In the genomic region with DNA sequence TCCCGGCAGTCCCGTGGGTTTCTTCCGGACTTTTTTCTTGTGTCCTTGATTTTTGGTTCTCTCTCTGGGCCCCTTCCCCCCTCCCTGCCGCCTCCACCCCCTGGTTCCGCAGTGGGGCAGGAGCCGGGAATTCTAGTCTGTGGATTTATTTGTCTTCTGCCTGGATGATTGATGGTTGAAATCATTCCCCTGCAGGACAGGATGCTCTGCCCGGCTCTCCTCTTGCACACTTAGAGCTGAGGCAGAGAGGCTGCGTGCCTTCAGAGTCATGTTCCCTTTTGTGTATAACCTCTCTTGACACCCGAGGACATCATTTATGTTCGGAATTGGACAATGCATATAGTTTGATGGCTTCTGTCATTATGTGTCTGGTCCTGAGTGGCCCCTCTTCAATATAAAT, we compare ENCODE assay signal across 15 mouse cellular contexts.
A peak's percentile ranks its signal among the peaks of the same experiment; 100 is the strongest.
DNase-seq lines count a peak whose midpoint lies in the region; ATAC-seq lines count a peak whose summit lies in the region.
"Had no signal": no experiment of that assay in that cellular context is flagged by ENCODE, and none has a peak within 500 bp of the region (broad histone marks: within the 10 kb centered on the region; RNA-seq: fewer than 3 reads in every experiment).

No protein-coding gene starts in this region.

- WGBS in kidney, embryonic 14.5 days = 15% methylated on average over 10 of the region's 10 CpGs
- 48% methylated on average over 10 of the region's 10 CpGs for WGBS in limb, embryonic 11.5 days

- no peak overlapping the region for H3K4me3 ChIP-seq in kidney, embryonic 14.5 days (ENCODE audit: low read length)
- no peak overlapping the region for H3K4me3 ChIP-seq in limb, embryonic 11.5 days (ENCODE audit: low read depth, low read length)

- no peaks in the 10 kb centered on the region for H3K9me3 ChIP-seq in kidney, embryonic 14.5 days (ENCODE audit: control insufficient read depth, low read length)
- no peaks in the 10 kb centered on the region for H3K9me3 ChIP-seq in limb, embryonic 11.5 days (ENCODE audit: control insufficient read depth, low read length)
- H3K9me3 ChIP-seq: embryonic facial prominence, embryonic 13.5 days had no signal

- no peak for DNase-seq in kidney, adult 18-20 months
- DNase-seq in retina, postnatal 1 day = peak; percentile 23
- DNase-seq in retina, embryonic 14.5 days (ENCODE audit: low spot score) = no peak
- DNase-seq in limb, embryonic 11.5 days (ENCODE audit: low spot score) = peak; percentile 22
- peak; percentile 5 for DNase-seq in yolk sac, embryonic 10.5 days (ENCODE audit: low spot score)
- DNase-seq in right cerebral cortex, postnatal 4 days = no peak
- DNase-seq in thymus, postnatal 10 days (ENCODE audit: low spot score in 2 of 2) = no peak
- DNase-seq: cerebellum, adult 9-10 months; gastrocnemius, postnatal 14 days; layer of hippocampus, adult 9-11 months; lung, adult 2 months had no signal

- peak overlapping the region; percentile 67; the same call in 1 of the 2 replicates for H3K4me2 ChIP-seq in kidney, embryonic 14.5 days (replicated peaks; ENCODE audit: low read depth, low read length)
- H3K4me2 ChIP-seq in limb, embryonic 11.5 days (ENCODE audit: low read depth, severe bottlenecking) = no peak overlapping the region

- H3K27me3 ChIP-seq in kidney, embryonic 14.5 days (ENCODE audit: control insufficient read depth, insufficient read depth, low read length) = no peaks in the 10 kb centered on the region; the same call in 1 of the 2 replicates
- H3K27me3 ChIP-seq in limb, embryonic 11.5 days (ENCODE audit: control insufficient read depth, insufficient read depth, low read length) = no peaks in the 10 kb centered on the region
- H3K27me3 ChIP-seq: embryonic facial prominence, embryonic 13.5 days had no signal

- H3K36me3 ChIP-seq in kidney, embryonic 14.5 days (ENCODE audit: control insufficient read depth, insufficient read depth, low read length) = no peaks in the 10 kb centered on the region
- no peaks in the 10 kb centered on the region for H3K36me3 ChIP-seq in limb, embryonic 11.5 days (ENCODE audit: control insufficient read depth, insufficient read depth, low read length)
- H3K36me3 ChIP-seq: embryonic facial prominence, embryonic 13.5 days; G1E had no signal

- H3K4me1 ChIP-seq in kidney, embryonic 14.5 days (ENCODE audit: control insufficient read depth, insufficient read depth, low read length) = peaks cover 9% of the 10 kb centered on the region; the same call in 1 of the 2 replicates
- no peaks in the 10 kb centered on the region for H3K4me1 ChIP-seq in limb, embryonic 11.5 days (ENCODE audit: control insufficient read depth, insufficient read depth, low read length)

- H3K27ac ChIP-seq in kidney, embryonic 14.5 days (ENCODE audit: low read depth, low read length) = 0 out of 2 replicates have a peak overlapping the region, but pooled peaks have one; percentile 17
- H3K27ac ChIP-seq in limb, embryonic 11.5 days (replicated peaks; ENCODE audit: low read depth, low read length) = no peak overlapping the region
- H3K27ac ChIP-seq: embryonic facial prominence, embryonic 13.5 days; stomach, postnatal 0 days had no signal

- H3K9ac ChIP-seq in kidney, embryonic 14.5 days (ENCODE audit: low read depth, low read length) = no peak overlapping the region
- H3K9ac ChIP-seq in limb, embryonic 11.5 days (ENCODE audit: low read length) = no peak overlapping the region

- peak; percentile 60; the same call in 1 of the 2 replicates for ATAC-seq in kidney, embryonic 14.5 days (ENCODE audit: low FRiP score, low TSS enrichment)
- no peak for ATAC-seq in limb, embryonic 11.5 days (ENCODE audit: insufficient number of reproducible peaks, low FRiP score, low TSS enrichment, low read depth)

Comparison
In these comparisons a context has a peak if more than half of its experiments do, and no peak if none do; other contexts are left out.
1. DNase-seq: peak in retina, postnatal 1 day (single experiment), limb, embryonic 11.5 days (single experiment) and yolk sac, embryonic 10.5 days (single experiment); none in kidney, adult 18-20 months (single experiment), retina, embryonic 14.5 days (single experiment), right cerebral cortex, postnatal 4 days (single experiment) and thymus, postnatal 10 days (0 of 2).